Mouse (Mus musculus) CH12.LX (cell line): ENCODE measurements at regions not wholly inside any gene's neighbourhood (a gene's known extent, or its start where the extent isn't known, plus 50 kb on each side); places are given as distances from the start of the nearest gene placed in this dataset.

Experiments used
- CHD1 ChIP-seq: IDR thresholded peaks from 2 replicates; pipeline ENCODE4 v1.6.1; 2012; ENCODE audit warnings: low read depth, low read length, improper control_type of control experiment, inconsistent platforms
- CTCF ChIP-seq, 2 experiments: IDR thresholded peaks in 1 of 2; conservative IDR thresholded peaks in 1 of 2; 2 replicates each; pipeline ENCODE4 v1.5.1; 2011 to 2012; ENCODE audit warnings: low read depth in 2 of 2, low read length in 2 of 2, improper control_type of control experiment in 1 of 2, inconsistent platforms in 1 of 2, mild to moderate bottlenecking in 1 of 2, moderate library complexity in 1 of 2
- USF1 ChIP-seq: IDR thresholded peaks from 2 replicates; pipeline ENCODE4 v1.6.1; 2014; ENCODE audit warnings: low read depth, mild to moderate bottlenecking, inconsistent platforms, low read length, improper control_type of control experiment

DNA sequence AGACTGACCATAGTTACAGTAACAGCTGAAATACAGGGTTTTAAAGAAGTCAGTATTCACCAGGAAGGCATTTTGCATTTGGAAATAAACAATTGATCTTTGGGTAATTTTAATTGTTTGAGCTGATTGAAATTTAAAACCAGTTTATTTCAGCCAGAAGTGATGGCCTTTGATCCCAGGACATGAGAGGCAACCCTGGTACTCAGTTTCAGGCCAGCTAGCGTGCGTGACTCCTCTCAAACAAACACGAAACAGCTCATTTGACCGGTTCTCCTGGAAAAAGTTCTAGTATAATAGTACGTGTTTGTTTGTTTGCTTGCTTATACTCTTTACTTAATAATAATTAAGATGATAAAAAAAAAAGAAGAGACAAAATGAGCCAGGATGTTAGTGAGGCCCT, 72.9 kb upstream of the Etv6 start:
- TF ChIP-seq CTCF (conservative IDR thresholded peaks at IDR 0.05 in 1 of 2, IDR thresholded peaks at IDR 0.05 in 1 of 2; ENCODE audit: low read depth in 2 of 2, low read length in 2 of 2) = no peak
- no peak for TF ChIP-seq CHD1
- no peak for TF ChIP-seq USF1
